Mouse (Mus musculus): ENCODE measurements around the gene Cct2.
A peak's percentile ranks its signal among the peaks of the same experiment; 100 is the strongest.
"Not testable (repeated sequence)": the region's sequence is repeated elsewhere in the genome, so short reads cannot be mapped to it uniquely, and the experiment has no call there.

The Cct2 gene

DNA sequence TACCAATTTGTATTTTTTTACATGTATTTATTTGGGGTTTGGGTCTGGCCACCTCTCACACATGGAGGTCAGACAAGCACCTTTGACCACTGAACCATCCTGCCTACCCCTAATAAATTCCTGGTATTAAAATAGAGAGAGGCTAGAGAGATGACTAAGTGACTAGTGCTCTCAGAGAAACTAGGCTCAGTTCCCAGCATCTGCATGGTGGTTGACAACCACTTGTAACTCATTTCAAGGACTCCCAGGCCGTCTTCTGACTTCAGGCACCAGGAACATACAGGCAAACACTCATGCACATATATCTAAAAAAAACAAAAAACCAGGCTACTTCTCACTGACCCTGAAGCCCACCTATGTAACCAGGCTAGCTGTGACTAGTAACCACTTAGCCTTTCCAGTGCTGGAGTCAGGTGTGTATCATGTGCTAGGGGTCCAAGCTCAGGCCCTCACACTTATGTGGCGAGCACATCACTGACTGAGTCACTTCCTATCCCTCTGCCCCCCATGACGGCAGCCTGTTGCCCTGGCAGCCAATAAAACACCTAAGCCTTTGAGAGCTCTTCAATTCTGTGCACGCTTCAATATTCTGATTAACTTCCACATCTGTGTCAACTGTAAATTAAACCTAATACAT is 13.5 kb downstream of the Cct2 start:
- DNase-seq, result no peak

DNA sequence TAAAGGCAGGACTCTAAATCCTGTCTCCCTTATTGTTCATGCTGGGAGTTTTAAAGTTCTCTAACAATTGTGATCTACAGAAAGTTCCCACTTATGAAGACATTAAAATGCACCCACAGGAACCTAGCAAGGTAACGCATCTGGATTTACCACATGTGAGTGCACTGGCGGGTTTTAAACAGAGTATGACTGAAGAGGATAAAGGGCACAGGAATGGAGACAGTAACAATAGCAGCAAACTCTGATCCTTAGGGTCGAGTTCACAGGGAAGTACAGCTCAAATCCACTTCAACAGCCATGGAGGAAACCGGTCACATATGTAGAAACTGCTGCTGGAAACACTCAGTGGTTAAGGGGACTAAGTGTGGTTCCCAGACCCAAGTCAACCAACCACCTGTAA is 14.4 kb downstream of the Cct2 start:
- no peak for DNase-seq

DNA sequence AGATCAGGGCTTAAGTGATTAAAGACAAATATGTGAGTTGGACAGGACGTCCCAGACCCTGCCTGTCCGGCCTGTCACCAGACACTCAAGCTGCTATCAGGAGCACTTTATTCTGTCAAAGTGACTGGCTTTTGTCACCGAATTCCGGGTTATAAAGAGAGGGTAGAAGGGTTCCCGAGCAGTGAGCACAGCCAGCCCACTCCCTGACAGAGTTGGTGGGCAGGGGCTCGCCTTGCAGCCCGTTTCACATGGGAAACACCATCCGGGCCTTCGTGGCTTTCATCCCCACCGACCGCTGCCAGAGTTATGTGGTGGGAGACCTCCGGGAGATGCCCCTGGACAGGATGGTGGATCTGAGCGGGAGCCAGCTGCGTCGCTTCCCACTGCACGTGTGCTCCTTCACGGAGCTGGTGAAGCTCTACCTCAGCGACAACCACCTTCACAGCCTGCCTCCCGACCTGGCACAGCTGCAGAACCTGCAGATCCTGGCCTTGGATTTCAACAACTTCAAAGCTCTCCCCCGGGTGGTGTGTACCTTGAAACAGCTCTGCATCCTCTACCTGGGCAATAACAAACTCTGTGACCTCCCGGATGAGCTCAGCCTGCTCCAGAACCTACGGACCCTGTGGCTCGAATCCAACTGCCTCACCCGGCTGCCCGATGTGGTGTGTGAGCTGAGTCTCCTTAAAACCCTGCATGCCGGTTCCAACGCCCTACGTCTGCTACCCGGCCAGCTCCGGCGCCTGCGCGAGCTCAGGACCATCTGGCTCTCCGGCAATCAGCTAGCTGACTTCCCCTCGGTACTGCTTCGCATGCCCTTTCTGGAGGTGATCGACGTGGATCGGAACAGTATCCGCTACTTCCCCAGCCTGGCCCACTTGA is 18.2 kb downstream of the Cct2 start, which contains the start of gene Lrrc10:
TSS of gene Lrrc10 (plus strand) at position 167 of the 882 bp plus-strand sequence.
- no peak for DNase-seq

DNA sequence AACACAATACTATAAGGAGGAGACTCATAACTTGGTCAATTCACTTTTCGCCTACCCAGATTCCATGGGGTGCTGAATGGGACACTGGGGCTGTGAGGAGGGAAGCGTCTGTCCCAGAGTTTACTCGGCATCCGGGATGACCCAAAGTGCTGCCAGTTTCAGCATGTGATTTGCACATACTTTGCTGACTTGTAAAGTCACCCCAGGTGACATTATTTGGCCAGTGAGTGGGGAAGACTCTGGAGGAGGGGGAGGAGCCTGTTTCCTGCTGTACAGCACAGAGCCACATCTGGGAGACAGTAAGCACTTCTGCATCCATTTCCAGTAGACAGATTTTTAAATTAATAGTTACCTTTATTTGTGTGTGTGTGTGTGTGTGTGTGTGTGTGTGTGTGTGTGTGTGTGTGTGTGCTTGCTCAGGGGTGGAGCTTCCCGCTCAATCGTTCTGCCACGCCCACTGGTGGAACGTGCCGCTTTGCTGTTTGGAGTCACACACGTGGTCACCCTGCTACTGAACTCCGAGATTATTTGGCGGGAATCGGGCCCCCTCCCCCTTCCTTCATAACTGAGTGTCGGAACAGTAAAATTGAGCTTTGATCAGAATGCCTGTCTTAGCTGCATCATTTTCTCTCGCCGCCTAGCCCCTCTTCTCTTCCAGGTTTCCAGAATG is 20.0 kb downstream of the Cct2 start:
- DNase-seq, result not testable (repeated sequence)

DNA sequence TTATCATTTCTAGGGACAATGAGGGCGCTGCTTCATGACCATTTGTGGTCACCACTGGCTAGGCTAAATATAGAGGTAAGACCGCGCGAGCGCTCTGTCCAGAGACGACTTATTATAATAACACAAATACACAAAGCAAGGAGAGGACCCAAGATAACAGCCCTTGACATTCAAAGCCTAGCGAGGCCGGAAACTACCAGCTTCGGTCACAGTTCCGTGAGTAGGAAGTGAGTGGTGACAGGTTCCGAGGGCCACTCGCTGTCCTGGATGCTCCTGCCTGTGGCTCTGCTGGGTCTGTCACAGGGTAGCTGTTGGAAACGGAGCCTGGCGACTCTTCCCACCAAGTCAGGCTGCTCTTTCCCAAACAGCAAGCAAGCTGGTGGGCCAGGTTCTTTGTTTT is 21.3 kb downstream of the Cct2 start:
- no peak for DNase-seq

DNA sequence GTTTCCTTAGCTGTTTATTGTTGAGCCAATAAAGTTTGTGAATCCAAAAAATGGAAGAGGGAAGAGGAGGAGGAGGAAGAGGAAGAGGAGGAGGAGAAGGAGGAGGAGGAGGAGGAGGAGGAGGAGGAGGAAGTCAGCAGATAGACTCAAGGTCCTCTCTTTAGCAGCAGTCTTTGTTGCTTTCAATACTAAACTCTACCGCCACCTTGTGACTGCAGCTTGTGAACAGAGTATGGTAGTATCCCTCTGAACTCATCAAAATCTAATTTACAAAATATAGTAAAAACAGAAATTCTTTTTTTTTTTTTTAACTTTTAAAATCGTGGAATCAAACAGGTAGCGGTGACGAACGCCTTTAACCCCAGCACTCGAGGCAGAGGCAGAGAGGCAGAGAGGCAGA is 23.3 kb downstream of the Cct2 start:
- peak in 1 of 2 experiments; percentile 54 for DNase-seq

DNA sequence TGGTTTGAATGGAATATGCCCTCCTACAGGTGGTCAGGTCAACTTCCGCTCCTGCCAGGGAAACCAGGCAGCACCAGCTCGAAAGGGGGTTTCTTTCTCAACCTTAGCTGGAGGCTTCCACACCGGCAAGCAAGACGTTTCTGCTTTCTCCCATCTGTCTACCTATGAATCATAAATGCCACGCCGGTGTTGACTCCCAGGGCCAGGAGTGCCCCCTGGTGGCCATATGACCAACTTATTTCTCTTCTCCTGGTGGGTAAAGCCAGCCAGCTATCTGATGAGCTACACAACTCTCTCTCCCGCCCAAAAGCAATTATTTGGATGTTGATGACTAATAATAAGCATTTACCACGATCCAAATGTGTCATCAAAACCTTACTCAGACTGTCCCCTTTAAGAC is 29.8 kb downstream of the Cct2 start:
- peak; percentile 86 to 94 for DNase-seq

DNA sequence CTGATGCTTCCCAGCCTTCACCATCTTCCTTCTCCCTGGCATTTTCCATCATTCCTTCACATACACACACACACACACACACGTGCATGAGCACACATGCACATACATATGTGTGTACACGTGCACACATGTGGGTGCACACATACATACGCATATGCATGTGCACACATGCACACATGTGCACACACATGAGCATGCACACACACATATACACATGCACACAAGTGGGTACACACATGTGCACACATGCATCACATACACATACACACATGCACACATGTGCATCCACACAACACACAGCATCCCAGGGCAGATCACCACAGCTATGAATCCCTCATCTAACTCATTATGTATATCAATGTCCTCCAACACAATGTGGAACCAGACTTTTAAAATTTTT is 32.5 kb downstream of the Cct2 start:
- DNase-seq, result no peak

DNA sequence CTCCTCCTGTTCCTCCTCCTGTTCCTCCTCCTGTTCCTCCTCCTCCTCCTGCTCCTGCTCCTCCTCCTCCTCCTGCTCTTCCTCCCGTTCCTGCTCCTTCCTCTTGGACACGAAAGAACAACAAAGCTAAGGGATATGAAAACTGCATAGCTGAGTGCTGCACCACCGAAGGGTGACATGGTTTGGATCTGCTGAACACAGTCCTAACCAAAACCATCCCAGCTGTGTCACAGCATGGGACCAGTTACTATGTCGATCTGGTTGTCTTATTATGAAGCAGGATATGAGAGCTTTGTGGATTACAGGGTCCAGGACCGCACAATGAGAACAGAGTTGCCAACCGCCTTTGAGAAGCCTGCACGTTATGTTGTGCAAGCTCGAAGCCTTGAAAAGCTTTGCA is 37.4 kb downstream of the Cct2 start:
- DNase-seq, result no peak

DNA sequence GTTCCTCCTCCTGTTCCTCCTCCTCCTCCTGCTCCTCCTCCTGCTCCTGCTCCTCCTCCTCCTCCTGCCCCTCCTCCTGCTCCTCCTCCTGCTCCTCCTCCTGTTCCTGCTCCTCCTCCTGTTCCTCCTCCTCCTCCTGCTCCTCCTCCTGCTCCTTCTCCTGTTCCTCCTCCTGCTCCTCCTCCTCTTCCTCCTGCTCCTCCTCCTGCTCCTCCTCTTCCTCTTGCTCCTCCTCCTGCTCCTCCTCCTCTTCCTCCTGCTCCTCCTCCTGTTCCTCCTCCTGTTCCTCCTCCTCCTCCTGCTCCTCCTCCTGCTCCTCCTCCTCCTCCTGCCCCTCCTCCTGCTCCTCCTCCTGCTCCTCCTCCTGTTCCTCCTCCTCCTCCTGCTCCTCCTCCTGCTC is 37.8 kb downstream of the Cct2 start:
- DNase-seq, result not testable (repeated sequence)

DNA sequence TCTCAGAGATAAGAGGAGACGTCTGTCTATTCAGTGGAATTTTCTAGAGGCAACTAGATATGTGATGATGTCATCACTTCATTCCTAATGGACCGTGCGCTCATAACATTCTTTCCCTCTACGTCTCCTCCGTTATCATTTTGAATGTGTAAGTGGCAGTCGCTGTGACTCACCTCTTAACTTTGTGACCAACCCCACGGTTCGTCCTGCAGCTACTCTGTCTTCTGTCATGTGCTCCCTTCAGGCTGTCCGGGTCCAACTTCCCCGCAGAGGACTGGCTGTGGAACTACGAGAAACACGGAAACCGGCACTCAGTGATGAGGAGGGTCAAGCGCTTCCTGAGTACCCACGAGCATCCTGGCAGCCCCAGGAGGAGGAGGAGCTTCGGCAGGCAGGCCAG is 39.9 kb downstream of the Cct2 start:
- no peak for DNase-seq

DNA sequence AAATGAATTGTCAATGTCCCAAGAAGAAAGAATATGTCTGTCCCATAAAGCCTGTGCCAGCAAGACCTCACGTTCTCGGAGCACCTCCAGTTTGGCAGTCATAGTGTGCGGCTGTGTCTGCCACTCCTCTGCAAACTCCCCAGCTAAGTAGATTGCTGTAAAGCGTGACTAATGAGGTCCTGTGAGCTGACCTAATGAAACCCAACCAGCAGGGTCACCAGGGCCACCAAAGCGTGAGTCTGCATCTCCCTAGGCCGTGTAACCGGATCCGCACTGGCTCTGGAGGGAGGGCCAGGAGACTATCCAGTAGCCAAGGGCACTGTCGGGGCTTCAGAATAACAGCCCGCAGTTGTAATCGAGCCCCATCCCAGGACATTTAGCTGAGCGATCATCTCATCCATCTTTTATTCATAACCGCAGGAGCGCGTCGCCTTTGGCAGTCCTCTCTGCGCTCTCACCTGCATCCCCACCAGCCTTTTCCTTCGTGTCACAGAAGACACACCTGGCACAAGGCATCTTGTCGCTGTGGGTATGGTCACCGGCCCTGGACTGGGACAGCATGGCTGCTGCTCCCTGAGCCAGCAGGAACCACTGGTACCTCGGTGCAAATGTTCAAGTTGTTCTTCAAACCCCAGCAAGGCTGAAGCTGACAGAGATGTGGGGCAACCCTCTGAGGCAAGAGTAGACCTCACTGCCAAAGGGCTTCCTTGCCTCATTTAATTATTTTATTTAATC is 42.4 kb downstream of the Cct2 start:
- peak; percentile 55 to 86 for DNase-seq

DNA sequence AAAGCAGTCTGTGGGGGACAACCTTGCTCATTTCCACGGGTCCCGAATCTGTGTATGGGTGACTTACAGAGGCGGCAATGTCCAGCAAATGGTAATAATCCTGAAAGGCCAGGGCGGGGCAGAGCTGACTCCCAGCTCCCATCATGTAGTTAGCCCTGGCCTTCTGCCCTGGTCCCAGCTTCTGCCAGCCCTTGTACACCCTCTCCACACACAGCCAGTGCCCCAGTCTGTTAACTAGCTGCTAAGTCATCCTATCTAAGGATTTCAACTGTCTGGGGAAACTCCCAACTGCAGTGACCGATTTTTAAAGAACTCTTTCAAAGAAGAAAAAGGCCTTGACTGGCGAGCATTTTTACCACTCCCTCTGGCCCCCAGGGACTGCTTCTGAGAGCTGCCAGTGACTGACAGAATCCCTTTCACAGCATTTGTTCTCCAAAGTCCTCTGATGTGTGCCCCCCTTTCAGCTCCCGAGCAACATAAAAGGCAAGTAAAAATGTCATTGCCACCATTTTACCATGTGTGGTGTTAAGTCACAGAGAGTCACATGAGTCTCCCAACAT is 45.3 kb downstream of the Cct2 start:
- no peak for DNase-seq

DNA sequence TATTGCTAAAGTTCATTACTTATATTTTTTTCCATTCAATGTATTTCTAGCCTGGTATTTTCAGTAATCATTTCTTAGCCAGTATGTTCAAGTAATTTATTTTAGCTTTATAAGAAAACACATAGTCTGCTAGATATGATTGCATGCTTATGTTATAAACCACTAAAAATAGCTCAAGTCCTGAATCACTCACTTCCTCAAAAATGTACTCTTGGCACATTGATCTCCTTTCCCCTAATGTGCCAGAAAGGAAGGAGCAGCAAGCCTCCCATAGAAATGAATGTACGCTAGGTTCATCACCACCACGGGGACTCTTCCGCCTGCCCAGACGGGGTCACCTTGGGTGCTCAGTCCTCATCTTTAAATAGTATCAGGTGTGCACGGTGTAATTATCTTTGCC is 49.0 kb downstream of the Cct2 start:
- no peak for DNase-seq

DNA sequence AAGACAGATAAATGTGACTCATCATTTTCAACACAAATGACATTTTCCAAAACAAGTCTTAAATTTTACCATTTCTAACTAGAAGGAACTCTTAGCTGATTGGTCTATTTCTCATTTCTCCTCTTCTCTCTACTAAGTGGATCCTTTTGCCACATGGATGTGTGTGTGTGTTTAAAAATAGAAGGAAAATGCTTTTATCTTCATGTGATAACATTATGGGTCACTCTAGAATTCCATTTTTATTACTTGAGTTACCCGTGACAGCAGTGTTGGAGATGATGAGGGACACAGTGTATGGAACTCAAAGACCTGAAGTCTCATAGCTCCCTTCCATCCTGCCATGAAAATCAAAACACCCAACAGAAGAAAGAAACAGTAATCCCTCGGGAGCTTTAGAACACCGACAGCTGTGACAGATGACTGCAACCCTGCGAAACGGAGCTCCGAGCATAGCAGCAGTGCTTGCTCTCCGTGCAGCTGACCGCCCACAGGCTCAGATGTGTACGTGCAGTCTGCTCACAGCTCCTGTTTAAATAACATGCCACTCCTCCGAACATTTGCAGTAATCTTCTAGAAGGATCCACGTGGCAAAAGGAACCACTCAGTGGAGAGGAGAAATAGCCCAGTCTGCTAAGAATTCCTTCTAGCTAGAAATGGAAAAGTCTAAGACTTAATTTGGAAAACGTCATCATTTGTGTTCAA is 49.8 kb downstream of the Cct2 start:
- no peak for DNase-seq

DNA sequence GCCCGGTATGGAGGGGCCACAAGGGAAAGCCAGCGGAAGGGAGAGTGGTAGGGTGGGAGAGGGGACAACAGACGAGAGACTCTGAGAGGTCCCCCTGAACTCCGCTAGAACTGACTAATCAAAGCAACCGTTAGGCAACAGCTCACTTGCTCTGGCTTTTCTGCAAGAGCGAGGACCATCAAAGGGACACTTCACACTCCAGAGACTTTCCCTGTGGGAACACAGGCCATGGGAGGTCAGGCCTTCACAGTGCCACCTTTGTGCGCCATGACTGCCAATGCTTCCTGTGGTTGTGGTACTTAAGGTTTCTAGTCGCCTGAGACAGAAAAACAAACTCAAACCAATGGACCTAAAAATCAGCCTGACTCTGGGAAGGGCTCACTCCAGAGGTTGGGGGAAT is 52.6 kb downstream of the Cct2 start:
- DNase-seq, result no peak

DNA sequence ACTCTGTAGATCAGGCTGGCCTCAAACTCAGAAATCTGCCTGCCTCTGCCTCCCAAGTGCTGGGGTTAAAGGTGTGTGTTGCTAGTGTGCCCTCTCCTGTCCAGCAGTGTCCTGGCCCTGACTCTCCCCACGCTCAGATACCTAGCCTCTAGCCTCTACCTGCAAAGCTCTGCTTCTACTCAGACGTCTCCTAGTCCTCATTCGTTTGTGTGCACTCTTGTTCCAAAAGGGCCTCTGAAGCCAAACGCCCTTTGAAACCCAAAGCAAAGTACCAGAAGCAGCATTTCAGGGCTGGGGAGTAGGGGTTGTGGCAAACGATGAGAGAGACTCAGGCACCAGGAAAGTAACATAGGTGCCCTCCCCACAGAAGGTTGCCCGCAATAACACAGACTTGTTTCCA is 53.9 kb downstream of the Cct2 start:
- peak in 1 of 2 experiments; percentile 52 for DNase-seq

DNA sequence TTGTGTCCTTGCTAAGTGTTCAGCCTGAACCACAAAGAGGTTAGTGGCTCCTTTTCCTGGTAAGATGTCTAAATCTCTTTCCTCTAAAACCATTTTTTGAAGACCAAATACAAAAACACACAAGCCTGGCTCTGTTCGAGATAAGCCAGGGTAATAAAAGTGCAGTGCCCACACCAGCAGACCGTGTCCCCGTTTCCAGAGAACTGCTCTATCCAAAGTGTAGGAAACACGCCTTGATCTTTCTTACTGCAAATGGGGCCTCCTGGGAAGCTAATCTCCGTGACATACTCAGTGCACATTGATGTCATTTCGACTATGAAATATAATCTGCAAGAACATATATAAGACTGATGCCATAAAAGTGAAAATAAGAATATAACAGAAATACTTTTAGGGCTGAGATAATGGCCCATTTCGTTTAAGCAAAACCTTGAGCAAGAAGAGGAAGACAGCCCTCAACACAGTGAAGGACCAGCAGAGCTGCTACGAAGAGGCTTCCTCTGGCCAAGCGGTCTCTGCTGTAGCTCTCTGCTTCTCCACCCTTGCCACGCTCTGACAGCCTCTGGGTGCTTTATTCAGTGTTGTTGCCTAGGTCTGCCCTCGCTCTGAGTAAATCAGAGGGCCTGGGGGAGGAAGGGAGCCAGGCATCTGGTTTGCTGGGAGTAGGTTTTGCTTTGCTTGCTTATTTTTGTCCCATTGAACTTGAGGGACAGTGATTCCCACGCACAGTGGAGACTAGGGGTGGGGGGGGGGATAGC is 57.7 kb downstream of the Cct2 start:
- DNase-seq, result no peak

DNA sequence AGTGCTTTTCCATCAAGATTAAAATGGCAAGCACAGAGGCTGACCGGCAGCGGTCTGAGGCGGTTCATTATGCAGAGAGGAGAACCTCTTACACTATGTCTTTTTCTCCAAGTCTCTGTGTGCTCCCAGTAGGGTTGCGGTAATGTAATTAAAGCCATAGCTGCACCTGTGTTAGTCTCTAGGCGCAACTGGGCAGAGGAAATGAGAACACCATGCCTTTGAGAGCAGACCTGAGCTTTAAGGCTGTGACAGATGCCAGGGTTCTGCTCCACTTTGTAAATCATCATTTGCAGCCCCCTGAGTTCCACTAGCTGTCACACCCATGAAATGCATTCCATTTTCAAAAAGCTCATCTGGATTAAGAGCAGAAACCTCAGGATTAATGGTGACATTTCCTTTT is 58.9 kb downstream of the Cct2 start:
- DNase-seq, result no peak
